Mouse (Mus musculus) erythroblast, embryonic 14.5 days (primary cell): Measurements from ENCODE around the gene Tspan31.

Experiments used
- GATA1 ChIP-seq: IDR thresholded peaks from 2 replicates; pipeline ENCODE4 v1.6.1; 2012; ENCODE audit warnings: low read length, inconsistent platforms, mixed read lengths
- TAL1 ChIP-seq: IDR thresholded peaks from 3 replicates; pipeline ENCODE4 v1.6.1; 2012; ENCODE audit warnings: low read length, inconsistent platforms, mixed read lengths

DNA sequence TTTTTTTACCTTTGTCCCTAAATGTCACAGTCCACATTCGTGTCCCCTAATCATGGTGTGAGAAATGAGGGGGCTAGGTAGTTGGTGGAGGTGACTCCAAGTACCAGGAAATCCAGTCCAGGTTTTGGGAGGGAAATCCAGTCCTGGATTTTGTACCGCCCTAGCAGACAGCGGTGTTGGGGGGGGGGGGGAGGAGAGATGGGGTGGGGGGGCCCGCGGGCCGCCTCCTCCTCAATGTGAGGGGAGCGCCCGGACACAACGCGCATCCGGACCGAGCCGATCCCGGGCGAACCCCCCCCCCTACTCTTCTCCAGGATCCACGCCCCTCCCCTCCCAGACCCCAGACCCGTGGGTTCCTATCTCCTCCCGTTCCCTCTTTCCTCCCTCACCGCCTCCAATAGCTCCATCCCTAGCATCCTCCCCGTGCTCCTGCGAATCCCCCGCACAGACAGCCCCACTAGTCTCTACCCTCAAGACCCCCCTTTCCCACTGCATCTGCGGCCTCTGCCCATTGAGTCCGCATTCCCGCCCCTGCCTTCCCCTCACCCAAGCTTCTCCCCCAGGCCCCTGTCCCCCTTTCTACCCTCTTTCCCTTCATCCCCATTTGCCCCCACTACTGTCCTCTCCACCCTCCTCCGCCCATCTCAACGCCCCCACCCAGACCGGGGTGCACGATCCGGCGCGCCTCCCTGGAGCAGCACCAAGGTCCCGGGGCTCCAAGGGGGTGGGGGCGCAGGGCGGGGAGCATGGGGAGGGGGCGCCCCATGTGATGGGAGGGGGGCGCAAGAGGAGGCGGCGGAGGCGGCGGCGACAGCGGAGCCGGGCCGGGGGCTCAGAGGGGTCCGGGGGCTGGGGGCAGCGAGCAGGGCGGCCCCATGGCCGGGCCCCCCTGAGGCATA, 8.9 kb upstream of the Tspan31 start:
- TF ChIP-seq GATA1: no peak
- no peak for TF ChIP-seq TAL1
